ENCODE assay signal across 8 mouse cellular contexts in genomic region chr16:36072410-36073011, GRCm38 (mm10). TPM values are rescaled to one million over a fixed set of nuclear protein-coding genes. Genes with fewer than 3 reads are reported as not detected.
A peak's percentile ranks its signal among the peaks of the same experiment; 100 is the strongest.
DNase-seq lines count a peak whose midpoint lies in the region; ATAC-seq and TF ChIP-seq lines count a peak whose summit lies in the region.

No protein-coding gene starts in this region.

- no peak for ATAC-seq in liver, embryonic 14.5 days (ENCODE audit: insufficient read depth)

- intact Hi-C loops in heart, adult 2 months (cut with DNase I), result loop anchor here (5.0 kb wide), 1 partner anchor 135 kb away; the partner anchor contains the start of genes Dtx3l and Parp9

- TF ChIP-seq POLR2A in heart, adult 2 months (IDR thresholded peaks at IDR 0.05; ENCODE audit: insufficient read depth, low read depth, low read length), result no peak
- no peak for TF ChIP-seq POLR2A in thymus, adult 2 months (IDR thresholded peaks at IDR 0.05; ENCODE audit: control insufficient read depth, extremely low read depth, insufficient read depth, low read length, poor library complexity)

- peak overlapping the region; percentile 83 for H3K4me2 ChIP-seq in liver, embryonic 14.5 days (ENCODE audit: low read depth)

- H3K36me3 ChIP-seq in heart, adult 2 months (ENCODE audit: control insufficient read depth, insufficient read depth, low read length), result no peaks in the 10 kb centered on the region; the same call in 1 of the 2 replicates
- no peaks in the 10 kb centered on the region for H3K36me3 ChIP-seq in thymus, adult 2 months (ENCODE audit: control insufficient read depth, insufficient read depth, low read length)
- no peaks in the 10 kb centered on the region for H3K36me3 ChIP-seq in liver, embryonic 14.5 days (replicated peaks; ENCODE audit: control insufficient read depth, insufficient read depth, low read depth)

- H3K4me1 ChIP-seq in heart, adult 2 months (ENCODE audit: control insufficient read depth, insufficient read depth, low read length), result peaks cover 3% of the 10 kb centered on the region
- H3K4me1 ChIP-seq in thymus, adult 2 months (replicated peaks; ENCODE audit: control insufficient read depth, insufficient read depth, low read length), result peaks cover 4% of the 10 kb centered on the region; the same call in 1 of the 2 replicates
- peaks cover 11 to 16% of the 10 kb centered on the region in 2 experiments for H3K4me1 ChIP-seq in liver, embryonic 14.5 days (replicated peaks; ENCODE audit: control insufficient read depth in 2 of 2, insufficient read depth in 2 of 2, low read length in 1 of 2)

- no peak for DNase-seq in heart, adult 2 months
- DNase-seq in heart, adult 11 months, result no peak
- no peak for DNase-seq in thymus, adult 2 months
- no peak for DNase-seq in thymus, postnatal 36 days
- DNase-seq in liver, embryonic 14.5 days (ENCODE audit: low read depth in 3 of 3, low spot score in 3 of 3), result peak in 1 of 3 experiments; percentile 13
- DNase-seq in urinary bladder, postnatal 25 days (ENCODE audit: low spot score), result no peak
- no peak for DNase-seq in layer of hippocampus, postnatal 14 days (ENCODE audit: low spot score in 2 of 2)
- no peak for DNase-seq in frontal cortex, adult 2 months (ENCODE audit: extremely low spot score in 1 of 2, low spot score in 1 of 2)

- 25% methylated on average over 8 of the region's 8 CpGs for WGBS in heart, adult 2 months
- WGBS in thymus, adult 2 months, result 33% methylated on average over 8 of the region's 8 CpGs
- 21% methylated on average over 8 of the region's 8 CpGs for WGBS in liver, embryonic 14.5 days (ENCODE audit: insufficient replicate concordance)

- no peak for TF ChIP-seq CTCF in heart, adult 2 months (IDR thresholded peaks at IDR 0.05)
- no peak for TF ChIP-seq CTCF in thymus, adult 2 months (IDR thresholded peaks at IDR 0.05; ENCODE audit: borderline replicate concordance, control insufficient read depth, extremely low read depth, insufficient read depth, low read length, poor library complexity)
- no peak for TF ChIP-seq CTCF in liver, embryonic 14.5 days (IDR thresholded peaks at IDR 0.05; ENCODE audit: low read depth)

- H3K9me3 ChIP-seq in liver, embryonic 14.5 days (ENCODE audit: control insufficient read depth, low read length), result no peaks in the 10 kb centered on the region

- H3K27me3 ChIP-seq in heart, adult 2 months (ENCODE audit: control insufficient read depth, insufficient read depth, low read length), result no peaks in the 10 kb centered on the region
- no peaks in the 10 kb centered on the region for H3K27me3 ChIP-seq in thymus, adult 2 months (ENCODE audit: control insufficient read depth, insufficient read depth, low read length)
- H3K27me3 ChIP-seq in liver, embryonic 14.5 days (ENCODE audit: control insufficient read depth, insufficient read depth, low read length), result no peaks in the 10 kb centered on the region

- H3K9ac ChIP-seq in heart, adult 2 months (ENCODE audit: low read depth, low read length), result peak overlapping the region; percentile 29
- H3K9ac ChIP-seq in liver, embryonic 14.5 days (replicated peaks), result peak overlapping the region; percentile 86

- no peak for TF ChIP-seq EP300 in heart, adult 2 months (IDR thresholded peaks at IDR 0.05; ENCODE audit: insufficient read depth, low read depth, low read length)
- no peak for TF ChIP-seq EP300 in liver, embryonic 14.5 days (IDR thresholded peaks at IDR 0.05; ENCODE audit: low read depth)

- peak overlapping the region; percentile 99 for H3K27ac ChIP-seq in heart, adult 2 months
- no peak overlapping the region for H3K27ac ChIP-seq in thymus, adult 2 months (ENCODE audit: control insufficient read depth, insufficient read depth, low read length)
- peak overlapping the region; percentile 18 for H3K27ac ChIP-seq in liver, embryonic 14.5 days

- H3K4me3 ChIP-seq in heart, adult 2 months, result peak overlapping the region; percentile 81
- H3K4me3 ChIP-seq in thymus, adult 2 months (ENCODE audit: control insufficient read depth, insufficient read depth, low read length), result peak overlapping the region; percentile 78
- peak overlapping the region; percentile 75 to 86 for H3K4me3 ChIP-seq in liver, embryonic 14.5 days (ENCODE audit: insufficient read depth in 1 of 2, low read depth in 2 of 2, low read length in 2 of 2)

- no peaks in the 10 kb centered on the region for H3K79me2 ChIP-seq in heart, adult 2 months (replicated peaks; ENCODE audit: control insufficient read depth, insufficient read depth, low read length)

RNA-seq across cellular contexts. Expression of gene Ccdc58, which starts 1.0 kb away (rescaled TPM):
- 10 to 100 TPM; 31.1 to 33.3 TPM for total RNA-seq in heart, adult 2 months (2021)
- 14.0 and 24.2 TPM in 2 replicates for polyA plus RNA-seq in heart, adult 2 months (2012; rRNA removed)
- 7.2 and 7.6 TPM in 2 replicates for polyA plus RNA-seq in thymus, adult 2 months (2012; rRNA removed)
- 19.1 and 52.5 TPM in 2 replicates for polyA plus RNA-seq in liver, embryonic 14.5 days (2012; rRNA removed)
- 44.0 and 46.0 TPM in 2 replicates for polyA plus RNA-seq in liver, embryonic 14.5 days (2014; fragmentation: Nextera tagmentation; extraction: Ambion mirVana)
- total RNA-seq in layer of hippocampus, postnatal 14 days (2021), result 10 to 100 TPM; 17.1 to 23.9 TPM
- 21.4 and 26.9 TPM in 2 replicates for polyA plus RNA-seq in frontal cortex, adult 2 months (2012; rRNA removed)

RNA-seq across cellular contexts. Expression of gene Fam162a, which starts 1.1 kb away (rescaled TPM):
- 100 to 1,000 TPM; 212 to 248 TPM for total RNA-seq in heart, adult 2 months (2021)
- polyA plus RNA-seq in heart, adult 2 months (2012; rRNA removed), result 95.0 and 98.5 TPM in 2 replicates
- polyA plus RNA-seq in thymus, adult 2 months (2012; rRNA removed), result 25.3 and 34.7 TPM in 2 replicates
- 35.8 and 76.4 TPM in 2 replicates for polyA plus RNA-seq in liver, embryonic 14.5 days (2012; rRNA removed)
- polyA plus RNA-seq in liver, embryonic 14.5 days (2014; fragmentation: Nextera tagmentation; extraction: Ambion mirVana), result 187 and 221 TPM in 2 replicates
- total RNA-seq in layer of hippocampus, postnatal 14 days (2021), result 10 to 100 TPM; 81.1 to 84.2 TPM
- polyA plus RNA-seq in frontal cortex, adult 2 months (2012; rRNA removed), result 99.7 and 111 TPM in 2 replicates

RNA-seq across cellular contexts. Expression of gene Wdr5b, which starts 31.5 kb away (rescaled TPM):
- total RNA-seq in heart, adult 2 months (2021), result 1 to 10 TPM; 2.7 to 2.8 TPM
- 1.8 and 2.5 TPM in 2 replicates for polyA plus RNA-seq in heart, adult 2 months (2012; rRNA removed)
- polyA plus RNA-seq in thymus, adult 2 months (2012; rRNA removed), result 3.2 and 3.6 TPM in 2 replicates
- 1.6 and 2.3 TPM in 2 replicates for polyA plus RNA-seq in liver, embryonic 14.5 days (2012; rRNA removed)
- 2.8 and 2.9 TPM in 2 replicates for polyA plus RNA-seq in liver, embryonic 14.5 days (2014; fragmentation: Nextera tagmentation; extraction: Ambion mirVana)
- total RNA-seq in layer of hippocampus, postnatal 14 days (2021), result 1 to 10 TPM; 4.8 to 5.3 TPM
- 5.0 and 5.4 TPM in 2 replicates for polyA plus RNA-seq in frontal cortex, adult 2 months (2012; rRNA removed)

RNA-seq across cellular contexts. Expression of gene Csta1, which starts 58.5 kb away (rescaled TPM):
- total RNA-seq in heart, adult 2 months (2021), result not detected
- polyA plus RNA-seq in heart, adult 2 months (2012; rRNA removed), result not detected in 2 replicates
- not detected in 2 replicates for polyA plus RNA-seq in thymus, adult 2 months (2012; rRNA removed)
- polyA plus RNA-seq in liver, embryonic 14.5 days (2012; rRNA removed), result not detected in 2 replicates
- not detected in 2 replicates for polyA plus RNA-seq in liver, embryonic 14.5 days (2014; fragmentation: Nextera tagmentation; extraction: Ambion mirVana)
- not detected for total RNA-seq in layer of hippocampus, postnatal 14 days (2021)
- polyA plus RNA-seq in frontal cortex, adult 2 months (2012; rRNA removed), result not detected in 2 replicates
